Mouse (Mus musculus): ENCODE measurements around the gene Myoz1. TPM values are rescaled to one million over a fixed set of nuclear protein-coding genes. Genes with fewer than 3 reads are reported as not detected.

The Myoz1 gene
- polyA plus RNA-seq, 1 experiment from 2014 or later = not detected

DNA sequence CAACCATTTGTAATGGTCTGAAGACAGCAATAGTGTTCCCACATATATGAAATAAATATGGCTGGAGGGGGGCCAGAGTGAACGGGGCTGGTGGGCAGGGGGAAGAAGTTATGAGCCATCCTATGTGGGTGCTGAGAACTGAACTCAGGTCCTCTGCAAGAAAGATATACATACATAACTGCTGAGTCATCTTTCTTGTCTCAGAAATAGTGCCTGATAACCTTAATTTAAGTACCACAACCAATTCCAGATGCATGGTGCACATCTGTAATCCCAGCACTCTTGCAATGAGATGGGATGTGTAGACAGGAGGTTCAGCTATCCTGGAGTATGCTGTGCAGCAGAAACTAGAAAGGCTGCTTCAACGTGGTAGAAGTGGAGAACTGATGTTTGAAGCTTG lies 25.4 kb upstream of the Myoz1 start:
- Histone ChIP-seq H3K36me3 (ENCODE audit: control insufficient read depth, insufficient read depth, low read length) (peaks cover 15% of the 10 kb centered on the region), H3K4me1 (replicated peaks; ENCODE audit: control insufficient read depth, insufficient read depth, low read length) (no peaks in the 10 kb centered on the region), H3K27ac (ENCODE audit: low read depth, low read length) (no peak overlapping the region), H3K4me3 (ENCODE audit: low read depth, low read length) (no peak overlapping the region), H3K9ac (ENCODE audit: low read depth, low read length) (no peak overlapping the region), H3K4me2 (replicated peaks; ENCODE audit: low read depth, low read length) (no peak overlapping the region), H3K9me3 (ENCODE audit: control insufficient read depth, low read length) (no peaks in the 10 kb centered on the region), H3K27me3 (ENCODE audit: control insufficient read depth, insufficient read depth, low read length) (no peaks in the 10 kb centered on the region)
- no peak for ATAC-seq (ENCODE audit: low FRiP score)
- WGBS = 90% methylated on average over 2 of the region's 2 CpGs
- DNase-seq (ENCODE audit: low spot score) = no peak

GRCm38 (mm10) chr14:20677906-20678305 lies 21.6 kb upstream of the Myoz1 start:
- 94% methylated on average over 4 of the region's 4 CpGs for WGBS
- no peak for ATAC-seq (ENCODE audit: low FRiP score)

DNA sequence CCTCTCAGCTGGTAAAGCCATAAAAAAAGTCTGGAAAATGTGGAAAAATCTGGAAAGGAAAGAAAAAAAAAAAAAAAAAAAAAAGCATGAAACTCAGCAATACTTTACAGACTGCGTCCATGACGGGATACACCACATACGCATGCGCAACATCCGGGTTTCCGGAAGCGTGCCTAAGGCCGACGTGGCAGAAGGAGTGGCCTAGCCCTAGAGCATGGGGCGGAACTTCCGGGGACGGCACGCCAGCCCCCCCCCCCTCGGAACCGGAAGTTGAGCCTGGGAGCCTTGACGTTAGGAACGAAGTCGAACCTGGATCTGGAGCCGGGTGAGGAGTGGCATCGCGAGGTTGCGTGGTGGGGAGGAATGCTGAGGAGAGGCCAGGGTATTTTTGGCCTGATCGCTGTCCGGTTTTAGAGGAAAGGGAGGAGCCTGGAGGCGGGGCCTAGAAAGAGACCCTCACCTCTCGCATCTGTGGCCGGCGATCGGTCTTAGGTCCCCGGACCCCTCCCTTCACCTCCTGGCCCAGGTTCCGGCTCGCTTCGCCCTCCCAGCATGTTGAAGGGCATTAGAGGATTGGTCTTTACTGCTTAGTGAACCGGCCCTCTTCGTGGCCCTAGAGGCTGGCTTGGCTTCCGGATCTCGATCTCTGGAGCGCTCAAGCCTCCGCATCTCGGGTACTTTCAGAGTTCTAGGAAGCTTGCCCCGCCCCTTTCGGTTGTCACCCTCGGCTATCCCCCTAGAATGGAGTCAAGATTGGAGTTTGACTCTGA lies 17.9 kb upstream of the Myoz1 start, which contains the start of gene Sec24c:
TSS of gene Sec24c (plus strand) at position 245 of the 770 bp plus-strand sequence.
- H3K36me3 ChIP-seq (ENCODE audit: control insufficient read depth, insufficient read depth, low read length) = peaks cover 4% of the 10 kb centered on the region; the same call in 1 of the 2 replicates
- H3K4me1 ChIP-seq (replicated peaks; ENCODE audit: control insufficient read depth, insufficient read depth, low read length) = no peaks in the 10 kb centered on the region; the same call in 1 of the 2 replicates
- ATAC-seq (ENCODE audit: low FRiP score) = peak; percentile 98
- peak; percentile 100 for DNase-seq (ENCODE audit: low spot score)
- H3K27ac ChIP-seq (ENCODE audit: low read depth, low read length) = peak within 1 kb of the TSS; percentile 58
- peak within 1 kb of the TSS; percentile 73 for H3K9ac ChIP-seq (ENCODE audit: low read depth, low read length)
- H3K9me3 ChIP-seq (ENCODE audit: control insufficient read depth, low read length) = no peaks in the 10 kb centered on the region
- H3K27me3 ChIP-seq (ENCODE audit: control insufficient read depth, insufficient read depth, low read length) = no peaks in the 10 kb centered on the region
- peak within 1 kb of the TSS; percentile 63 for H3K4me3 ChIP-seq (ENCODE audit: low read depth, low read length)
- H3K4me2 ChIP-seq (replicated peaks; ENCODE audit: low read depth, low read length) = peak within 1 kb of the TSS; percentile 82
- WGBS = 2% methylated on average over 43 of the region's 43 CpGs

More at GRCm38 (mm10) chr14:20677906-20678305, 21.6 kb upstream of the Myoz1 start:
- no peak overlapping the region for H3K4me2 ChIP-seq (replicated peaks; ENCODE audit: low read depth, low read length)
- H3K9ac ChIP-seq (ENCODE audit: low read depth, low read length) = no peak overlapping the region
- H3K4me1 ChIP-seq (replicated peaks; ENCODE audit: control insufficient read depth, insufficient read depth, low read length) = no peaks in the 10 kb centered on the region; the same call in 1 of the 2 replicates
- H3K4me3 ChIP-seq (ENCODE audit: low read depth, low read length) = no peak overlapping the region
- no peaks in the 10 kb centered on the region for H3K27me3 ChIP-seq (ENCODE audit: control insufficient read depth, insufficient read depth, low read length)
- H3K9me3 ChIP-seq (ENCODE audit: control insufficient read depth, low read length) = no peaks in the 10 kb centered on the region
- no peak overlapping the region for H3K27ac ChIP-seq (ENCODE audit: low read depth, low read length)
- DNase-seq (ENCODE audit: low spot score) = no peak
- H3K36me3 ChIP-seq (ENCODE audit: control insufficient read depth, insufficient read depth, low read length) = peaks cover 8% of the 10 kb centered on the region

DNA sequence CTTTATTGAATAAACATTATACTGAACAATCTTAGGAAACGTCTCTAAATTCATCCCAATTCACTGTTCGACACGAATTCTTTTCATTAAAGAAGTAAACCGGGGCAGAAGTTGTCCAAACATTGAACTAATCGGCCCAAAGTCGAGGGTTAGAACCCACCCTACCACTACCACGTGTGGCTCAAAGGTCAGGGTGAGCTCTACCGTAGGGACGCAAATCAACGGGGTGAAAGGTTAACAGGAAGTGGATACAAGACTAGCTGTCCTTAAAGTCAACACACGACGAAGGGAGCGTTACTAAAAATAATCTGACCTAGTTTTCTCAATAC lies 17.4 kb upstream of the Myoz1 start:
- DNase-seq (ENCODE audit: low spot score) = no peak

GRCm38 (mm10) chr14:20672990-20673389 lies 16.6 kb upstream of the Myoz1 start:
- no peak for ATAC-seq (ENCODE audit: low FRiP score)
- H3K9ac ChIP-seq (ENCODE audit: low read depth, low read length) = no peak overlapping the region
- H3K4me2 ChIP-seq (replicated peaks; ENCODE audit: low read depth, low read length) = no peak overlapping the region
- peak; percentile 64 for DNase-seq (ENCODE audit: low spot score)
- H3K4me3 ChIP-seq (ENCODE audit: low read depth, low read length) = no peak overlapping the region
- WGBS = 92% methylated on average over 2 of the region's 2 CpGs
- H3K4me1 ChIP-seq (replicated peaks; ENCODE audit: control insufficient read depth, insufficient read depth, low read length) = no peaks in the 10 kb centered on the region; the same call in 1 of the 2 replicates
- H3K36me3 ChIP-seq (ENCODE audit: control insufficient read depth, insufficient read depth, low read length) = peaks cover 4% of the 10 kb centered on the region; the same call in 1 of the 2 replicates
- H3K27ac ChIP-seq (ENCODE audit: low read depth, low read length) = no peak overlapping the region
- H3K9me3 ChIP-seq (ENCODE audit: control insufficient read depth, low read length) = no peaks in the 10 kb centered on the region
- no peaks in the 10 kb centered on the region for H3K27me3 ChIP-seq (ENCODE audit: control insufficient read depth, insufficient read depth, low read length)

More for the DNA sequence above, 17.4 kb upstream of the Myoz1 start:
- Histone ChIP-seq H3K36me3 (ENCODE audit: control insufficient read depth, insufficient read depth, low read length) (peaks cover 4% of the 10 kb centered on the region; the same call in 1 of the 2 replicates), H3K4me2 (replicated peaks; ENCODE audit: low read depth, low read length) (peak overlapping the region; percentile 61), H3K9me3 (ENCODE audit: control insufficient read depth, low read length) (no peaks in the 10 kb centered on the region), H3K9ac (ENCODE audit: low read depth, low read length) (no peak overlapping the region), H3K27ac (ENCODE audit: low read depth, low read length) (0 out of 2 replicates have a peak overlapping the region, but pooled peaks have one; percentile 58), H3K27me3 (ENCODE audit: control insufficient read depth, insufficient read depth, low read length) (no peaks in the 10 kb centered on the region), H3K4me3 (ENCODE audit: low read depth, low read length) (peak overlapping the region; percentile 63), H3K4me1 (replicated peaks; ENCODE audit: control insufficient read depth, insufficient read depth, low read length) (no peaks in the 10 kb centered on the region; the same call in 1 of the 2 replicates)
- peak; percentile 82 for ATAC-seq (ENCODE audit: low FRiP score)
- 12% methylated on average over 13 of the region's 13 CpGs for WGBS

GRCm38 (mm10) chr14:20668154-20668810 lies 11.9 kb upstream of the Myoz1 start, which contains the start of gene Synpo2l:
Gene Synpo2l (minus strand): TSS chr14:20668354.
- Histone ChIP-seq H3K9me3 (ENCODE audit: control insufficient read depth, low read length) (no peaks in the 10 kb centered on the region), H3K27me3 (ENCODE audit: control insufficient read depth, insufficient read depth, low read length) (no peaks in the 10 kb centered on the region), H3K4me2 (replicated peaks; ENCODE audit: low read depth, low read length) (no peak within 1 kb of the TSS), H3K36me3 (ENCODE audit: control insufficient read depth, insufficient read depth, low read length) (no peaks in the 10 kb centered on the region), H3K4me3 (ENCODE audit: low read depth, low read length) (no peak within 1 kb of the TSS), H3K4me1 (replicated peaks; ENCODE audit: control insufficient read depth, insufficient read depth, low read length) (no peaks in the 10 kb centered on the region), H3K9ac (ENCODE audit: low read depth, low read length) (no peak within 1 kb of the TSS), H3K27ac (ENCODE audit: low read depth, low read length) (no peak within 1 kb of the TSS)
- no peak for DNase-seq (ENCODE audit: low spot score)
- 85% methylated on average over 8 of the region's 8 CpGs for WGBS
- no peak for ATAC-seq (ENCODE audit: low FRiP score)

DNA sequence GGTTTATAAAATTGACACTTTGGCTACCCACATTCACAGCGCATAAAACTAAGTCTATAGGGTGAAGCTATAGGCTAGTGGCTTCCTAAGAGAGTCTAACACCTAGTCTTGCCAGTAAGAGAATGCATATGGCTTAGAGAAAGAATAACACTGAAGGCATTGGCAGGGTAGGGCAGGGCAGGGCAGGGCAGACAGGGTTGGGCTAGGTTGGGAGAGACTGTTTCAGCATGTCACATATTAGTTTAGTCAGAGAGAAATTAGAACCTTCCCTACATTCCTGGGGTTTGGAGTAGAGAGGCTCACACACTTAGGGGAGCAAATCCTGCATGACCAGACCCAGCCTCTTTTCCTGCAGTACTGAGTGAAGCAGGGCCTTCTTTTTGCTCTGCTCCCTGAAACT lies 11.1 kb upstream of the Myoz1 start:
- Histone ChIP-seq H3K4me1 (replicated peaks; ENCODE audit: control insufficient read depth, insufficient read depth, low read length) (no peaks in the 10 kb centered on the region), H3K27me3 (ENCODE audit: control insufficient read depth, insufficient read depth, low read length) (peaks cover 3% of the 10 kb centered on the region; the same call in 1 of the 2 replicates), H3K9me3 (ENCODE audit: control insufficient read depth, low read length) (no peaks in the 10 kb centered on the region), H3K36me3 (ENCODE audit: control insufficient read depth, insufficient read depth, low read length) (no peaks in the 10 kb centered on the region), H3K27ac (ENCODE audit: low read depth, low read length) (no peak overlapping the region), H3K9ac (ENCODE audit: low read depth, low read length) (no peak overlapping the region), H3K4me2 (replicated peaks; ENCODE audit: low read depth, low read length) (no peak overlapping the region), H3K4me3 (ENCODE audit: low read depth, low read length) (no peak overlapping the region)
- DNase-seq (ENCODE audit: low spot score) (no peak), ATAC-seq (ENCODE audit: low FRiP score) (no peak)
- WGBS = 61% methylated on average over 1 of the region's 1 CpGs

DNA sequence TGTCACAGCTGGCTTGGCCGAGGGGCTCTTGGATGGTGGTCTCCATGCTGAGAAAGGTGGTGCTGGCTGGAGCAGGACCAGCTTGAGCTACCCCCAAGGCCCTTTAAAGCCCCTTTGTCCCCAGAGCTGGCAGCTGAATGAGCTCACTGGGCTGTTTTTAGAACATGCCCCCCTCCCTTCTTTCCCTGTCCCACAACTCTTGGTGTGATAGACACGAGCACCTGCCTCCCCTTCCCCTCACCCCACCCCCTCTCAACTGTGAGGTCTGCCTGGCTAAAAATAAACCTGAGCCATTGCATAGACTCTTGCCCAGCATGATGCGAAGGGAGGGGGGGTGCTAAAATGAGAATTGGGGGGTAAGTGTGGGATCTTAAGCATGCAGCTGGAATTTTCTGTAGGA lies 8.1 kb upstream of the Myoz1 start:
- Histone ChIP-seq H3K4me3 (ENCODE audit: low read depth, low read length) (no peak overlapping the region), H3K4me1 (replicated peaks; ENCODE audit: control insufficient read depth, insufficient read depth, low read length) (0 out of 2 replicates have a peak, but pooled peaks cover 2% of the 10 kb centered on the region), H3K4me2 (replicated peaks; ENCODE audit: low read depth, low read length) (no peak overlapping the region), H3K9ac (ENCODE audit: low read depth, low read length) (no peak overlapping the region), H3K36me3 (ENCODE audit: control insufficient read depth, insufficient read depth, low read length) (no peaks in the 10 kb centered on the region), H3K27ac (ENCODE audit: low read depth, low read length) (no peak overlapping the region), H3K27me3 (ENCODE audit: control insufficient read depth, insufficient read depth, low read length) (peaks cover 6% of the 10 kb centered on the region), H3K9me3 (ENCODE audit: control insufficient read depth, low read length) (no peaks in the 10 kb centered on the region)
- DNase-seq (ENCODE audit: low spot score) = no peak
- ATAC-seq (ENCODE audit: low FRiP score) = no peak
- WGBS = 46% methylated on average over 3 of the region's 3 CpGs
